In the genomic region with DNA sequence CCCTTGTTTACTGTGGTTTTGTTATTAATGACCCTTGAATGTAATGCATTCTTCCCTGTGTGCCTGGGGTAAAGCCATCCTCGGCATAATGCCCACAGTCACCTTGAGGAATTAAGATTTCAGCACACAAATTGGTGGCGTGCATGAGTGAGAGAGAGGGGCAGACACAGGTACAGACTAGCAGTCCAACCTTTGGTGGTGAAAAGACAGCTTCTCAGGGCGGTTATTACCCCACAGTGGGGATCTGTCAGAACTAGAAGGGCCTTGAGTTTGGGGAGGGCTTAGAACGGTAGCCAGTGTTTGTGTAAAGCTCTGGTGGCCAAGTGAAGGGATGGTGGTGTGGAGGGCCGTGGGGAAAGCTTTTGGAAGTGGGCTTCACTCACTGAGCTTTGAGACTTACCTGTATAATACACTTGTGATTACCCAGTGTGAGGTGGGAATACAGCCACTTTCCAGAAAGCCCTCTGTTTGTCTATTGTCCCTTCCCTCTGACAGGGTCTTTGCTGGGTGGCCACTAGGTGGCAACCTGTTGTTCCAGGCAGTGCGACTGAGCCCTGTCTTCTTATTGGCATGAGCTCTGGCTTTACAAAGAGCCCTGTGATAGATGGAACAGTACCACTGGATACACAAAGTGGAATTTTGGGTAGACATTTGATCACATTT, we compare ENCODE assay signal across 9 mouse cellular contexts. TPM values are rescaled to one million over a fixed set of nuclear protein-coding genes. Genes with fewer than 3 reads are reported as not detected.
A peak's percentile ranks its signal among the peaks of the same experiment; 100 is the strongest.
DNase-seq lines count a peak whose midpoint lies in the region; ATAC-seq and TF ChIP-seq lines count a peak whose summit lies in the region.
"Had no signal": no experiment of that assay in that cellular context is flagged by ENCODE, and none has a peak within 500 bp of the region (broad histone marks: within the 10 kb centered on the region; RNA-seq: fewer than 3 reads in every experiment).

No protein-coding gene starts in this region.

- H3K36me3 ChIP-seq in forebrain, embryonic 12.5 days (replicated peaks): peaks cover 48% of the 10 kb centered on the region
- H3K36me3 ChIP-seq in midbrain, embryonic 13.5 days: peaks cover 61% of the 10 kb centered on the region
- H3K36me3 ChIP-seq: liver, embryonic 15.5 days had no signal

- H3K9ac ChIP-seq in forebrain, embryonic 12.5 days: 0 out of 2 replicates have a peak overlapping the region, but pooled peaks have one; percentile 4
- no peak overlapping the region for H3K9ac ChIP-seq in midbrain, embryonic 13.5 days (replicated peaks)
- H3K9ac ChIP-seq: liver, embryonic 15.5 days had no signal

- H3K9me3 ChIP-seq in forebrain, embryonic 12.5 days: no peaks in the 10 kb centered on the region
- H3K9me3 ChIP-seq in midbrain, embryonic 13.5 days: no peaks in the 10 kb centered on the region
- H3K9me3 ChIP-seq: liver, embryonic 15.5 days had no signal

- 59% methylated on average over 6 of the region's 6 CpGs for WGBS in forebrain, embryonic 12.5 days
- WGBS in midbrain, embryonic 13.5 days: 48% methylated on average over 6 of the region's 6 CpGs

- DNase-seq in ovary, postnatal 14 days (ENCODE audit: low spot score): peak; percentile 40
- DNase-seq in ovary, postnatal 10 days (ENCODE audit: low spot score): no peak
- DNase-seq in brain, embryonic 18.5 days (ENCODE audit: low read depth, low spot score): peak; percentile 26
- DNase-seq in induced T-regulatory cell, adult 2 months (ENCODE audit: low read depth): peak; percentile 70
- DNase-seq in left cerebral cortex, adult 2 months (ENCODE audit: extremely low spot score in 1 of 2, low spot score in 2 of 2): peak; percentile 53 to 59
- DNase-seq in testis, postnatal 10 days (ENCODE audit: low spot score): peak; percentile 65

- peak; percentile 76; the same call in 1 of the 2 replicates for ATAC-seq in forebrain, embryonic 12.5 days (ENCODE audit: low FRiP score)
- ATAC-seq in midbrain, embryonic 13.5 days: peak; percentile 86

- no peak overlapping the region for H3K4me2 ChIP-seq in forebrain, embryonic 12.5 days
- no peak overlapping the region for H3K4me2 ChIP-seq in midbrain, embryonic 13.5 days (replicated peaks)
- H3K4me2 ChIP-seq: liver, embryonic 15.5 days had no signal

- H3K27me3 ChIP-seq in forebrain, embryonic 12.5 days: no peaks in the 10 kb centered on the region
- H3K27me3 ChIP-seq in midbrain, embryonic 13.5 days: no peaks in the 10 kb centered on the region
- H3K27me3 ChIP-seq: liver, embryonic 15.5 days had no signal

- H3K27ac ChIP-seq in forebrain, embryonic 12.5 days: no peak overlapping the region
- H3K27ac ChIP-seq in left cerebral cortex, adult 2 months: no peak overlapping the region; the same call in 1 of the 2 replicates
- H3K27ac ChIP-seq in midbrain, embryonic 13.5 days: peak overlapping the region; percentile 20
- H3K27ac ChIP-seq: liver, embryonic 15.5 days had no signal

- H3K4me1 ChIP-seq in forebrain, embryonic 12.5 days: no peaks in the 10 kb centered on the region
- no peaks in the 10 kb centered on the region for H3K4me1 ChIP-seq in midbrain, embryonic 13.5 days (replicated peaks)
- H3K4me1 ChIP-seq: liver, embryonic 15.5 days had no signal

- intact Hi-C loops in left cerebral cortex, adult 2 months (cut with DNase I): loop anchor here (2.0 kb wide), 2 partner anchors 93 to 109 kb away; a partner anchor contains a TSS

- H3K4me3 ChIP-seq in forebrain, embryonic 12.5 days (replicated peaks): no peak overlapping the region
- no peak overlapping the region for H3K4me3 ChIP-seq in left cerebral cortex, adult 2 months
- no peak overlapping the region for H3K4me3 ChIP-seq in midbrain, embryonic 13.5 days (replicated peaks)
- H3K4me3 ChIP-seq: liver, embryonic 15.5 days had no signal

- peak; percentile 83 for TF ChIP-seq CTCF in left cerebral cortex, adult 2 months (IDR thresholded peaks at IDR 0.05)

RNA-seq across cellular contexts. Expression of a gene that starts 59.2 kb away (rescaled TPM):
- 59.4 and 60.9 TPM in 2 replicates for polyA plus RNA-seq in forebrain, embryonic 12.5 days (2016; fragmentation: Nextera tagmentation; extraction: Ambion mirVana)
- 100 to 1,000 TPM; 122 to 125 TPM for total RNA-seq in left cerebral cortex, adult 2 months (2021)
- 55.3 and 58.3 TPM in 2 replicates for polyA plus RNA-seq in midbrain, embryonic 13.5 days (2015; fragmentation: Nextera tagmentation; extraction: Ambion mirVana)
